Mouse (Mus musculus) CH12.LX (cell line): ENCODE data around the gene Hist1h3c.

Source experiments
- EP300 ChIP-seq: IDR thresholded peaks from 2 replicates; pipeline ENCODE4 v1.6.1; 2011; ENCODE audit warnings: low read length, improper control_type of control experiment
- USF1 ChIP-seq: IDR thresholded peaks from 2 replicates; pipeline ENCODE4 v1.6.1; 2014; ENCODE audit warnings: low read depth, mild to moderate bottlenecking, inconsistent platforms, low read length, improper control_type of control experiment

DNA sequence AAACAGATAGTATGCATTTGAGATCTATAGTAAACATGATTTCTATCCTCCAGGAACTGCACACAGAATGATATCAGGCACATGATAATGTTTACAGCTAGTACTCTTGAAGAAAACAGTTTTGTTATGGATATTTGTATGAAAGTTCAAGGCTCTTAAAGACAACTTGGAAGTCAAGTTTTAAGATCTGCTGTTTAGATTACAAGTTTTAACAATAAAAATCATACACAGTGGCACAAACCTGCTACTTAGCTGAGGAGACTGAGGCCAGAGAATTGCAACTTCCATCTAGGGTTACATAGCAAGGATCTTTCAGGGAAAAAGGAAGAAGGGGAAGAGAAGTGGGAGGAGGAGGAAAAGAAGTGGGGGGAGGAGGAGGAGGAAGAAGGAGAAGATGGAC, 9.6 kb upstream of the Hist1h3c start:
- TF ChIP-seq EP300 (no peak), USF1 (no peak)
